Mouse (Mus musculus) MEL (cell line): ENCODE data around the gene Xpo6.

ENCODE experiments used
- CTCF ChIP-seq, 3 experiments: IDR thresholded peaks in 2 of 3; conservative IDR thresholded peaks in 1 of 3; 2 replicates each; pipeline ENCODE4 v1.5.1; 2011 to 2012; ENCODE audit warnings: low read length in 3 of 3, low read depth in 2 of 3, mild to moderate bottlenecking in 2 of 3, improper control_type of control experiment in 1 of 3, inconsistent platforms in 1 of 3, mixed read lengths in 1 of 3, moderate library complexity in 1 of 3; ENCODE audit not compliant: control insufficient read depth in 1 of 3, insufficient read depth in 1 of 3, poor library complexity in 1 of 3, severe bottlenecking in 1 of 3
- MAX ChIP-seq: IDR thresholded peaks from 2 replicates; pipeline ENCODE4 v1.6.1; 2011; ENCODE audit warnings: low read length, improper control_type of control experiment
- POLR2A ChIP-seq, 2 experiments: IDR thresholded peaks; 2 replicates each; pipeline ENCODE4 v1.6.1; 2011 to 2012; ENCODE audit warnings: low read length in 2 of 2, mild to moderate bottlenecking in 2 of 2, control low read depth in 1 of 2, improper control_type of control experiment in 1 of 2, low read depth in 1 of 2, moderate library complexity in 1 of 2; ENCODE audit not compliant: control insufficient read depth in 1 of 2, insufficient read depth in 1 of 2, poor library complexity in 1 of 2
- TAL1 ChIP-seq: IDR thresholded peaks from 2 replicates; pipeline ENCODE4 v1.6.1; 2012; ENCODE audit warnings: mild to moderate bottlenecking, inconsistent platforms, low read length, moderate library complexity, mixed read lengths

DNA sequence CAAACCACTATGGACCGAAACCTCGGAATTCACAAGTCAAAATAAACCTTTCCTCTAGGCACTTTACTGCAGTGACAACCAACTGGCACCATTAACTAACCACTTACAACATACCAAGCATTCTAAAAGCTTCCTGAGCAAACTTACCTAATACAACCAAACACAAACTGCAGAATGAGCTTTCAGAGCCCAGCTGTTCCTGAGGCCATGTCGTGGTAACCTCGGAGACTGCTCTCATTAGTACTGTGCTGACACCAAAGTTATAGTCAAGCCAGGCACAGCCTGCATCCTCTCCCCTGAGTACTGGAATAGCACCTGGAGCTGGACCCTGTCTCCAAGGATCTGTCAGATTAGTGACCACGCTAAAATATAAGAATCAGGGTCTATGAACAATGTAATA lies 62.5 kb downstream of the Xpo6 start:
- TF ChIP-seq MAX (no peak), POLR2A (IDR thresholded peaks at IDR 0.05; ENCODE audit: control insufficient read depth in 1 of 2, insufficient read depth in 1 of 2, low read depth in 1 of 2, low read length in 2 of 2, poor library complexity in 1 of 2) (no peak), CTCF (IDR thresholded peaks at IDR 0.05 in 2 of 3, conservative IDR thresholded peaks at IDR 0.05 in 1 of 3; ENCODE audit: control insufficient read depth in 1 of 3, insufficient read depth in 1 of 3, low read depth in 2 of 3, low read length in 3 of 3, poor library complexity in 1 of 3, severe bottlenecking in 1 of 3) (no peak), TAL1 (no peak)
